Mouse (Mus musculus): Measurements from ENCODE around the gene Pdlim7. TPM values are rescaled to one million over a fixed set of nuclear protein-coding genes. Genes with fewer than 3 reads are reported as not detected.
A peak's percentile ranks its signal among the peaks of the same experiment; 100 is the strongest.

Gene Pdlim7
- total and polyA plus RNA-seq, 3 experiments: 46.9 to 98.2 (median 54.0) TPM

- H3K27ac ChIP-seq: no peak overlapping the region
- 92% methylated on average over 15 of the region's 15 CpGs for WGBS
- no peak overlapping the region for H3K9ac ChIP-seq (ENCODE audit: low read depth, low read length)
- no peak for TF ChIP-seq POLR2A (IDR thresholded peaks at IDR 0.05; ENCODE audit: insufficient read depth, low read depth, low read length)
- no peak for TF ChIP-seq CTCF (IDR thresholded peaks at IDR 0.05)
- TF ChIP-seq EP300 (IDR thresholded peaks at IDR 0.05; ENCODE audit: insufficient read depth, low read depth, low read length): no peak
- no peaks in the 10 kb centered on the region for H3K27me3 ChIP-seq (ENCODE audit: control insufficient read depth, insufficient read depth, low read length)
- H3K79me2 ChIP-seq (replicated peaks; ENCODE audit: control insufficient read depth, insufficient read depth, low read length): no peaks in the 10 kb centered on the region; the same call in 1 of the 2 replicates
- H3K4me1 ChIP-seq (ENCODE audit: control insufficient read depth, insufficient read depth, low read length): peaks cover 3% of the 10 kb centered on the region
- no peaks in the 10 kb centered on the region for H3K36me3 ChIP-seq (ENCODE audit: control insufficient read depth, insufficient read depth, low read length)
- intact Hi-C loops (cut with DNase I): loop anchor here (5.0 kb wide), 1 partner anchor 1068 kb away; the partner anchor contains the start of gene Thoc3
- DNase-seq: no peak
- peak overlapping the region; percentile 78; the same call in 1 of the 2 replicates for H3K4me3 ChIP-seq
Observed at GRCm38 (mm10) chr13:55535191-55535590, 21.7 kb upstream of the Pdlim7 start.

GRCm38 (mm10) chr13:55529198-55529915 is 15.9 kb upstream of the Pdlim7 start, which contains the start of gene Dok3:
Gene Dok3 (minus strand): TSS chr13:55529296.
- peak; percentile 22 to 42 for DNase-seq
- peaks cover 1% of the 10 kb centered on the region; the same call in 1 of the 2 replicates for H3K4me1 ChIP-seq (ENCODE audit: control insufficient read depth, insufficient read depth, low read length)
- TF ChIP-seq EP300 (IDR thresholded peaks at IDR 0.05; ENCODE audit: insufficient read depth, low read depth, low read length) (no peak), POLR2A (IDR thresholded peaks at IDR 0.05; ENCODE audit: insufficient read depth, low read depth, low read length) (no peak), CTCF (IDR thresholded peaks at IDR 0.05) (no peak)
- H3K27me3 ChIP-seq (ENCODE audit: control insufficient read depth, insufficient read depth, low read length): no peaks in the 10 kb centered on the region
- no peak within 1 kb of the TSS for H3K4me3 ChIP-seq
- no peak within 1 kb of the TSS for H3K9ac ChIP-seq (ENCODE audit: low read depth, low read length)
- intact Hi-C loops (cut with DNase I): no loop called here
- H3K27ac ChIP-seq: peak within 1 kb of the TSS; percentile 38
- H3K79me2 ChIP-seq (replicated peaks; ENCODE audit: control insufficient read depth, insufficient read depth, low read length): no peaks in the 10 kb centered on the region
- WGBS: 65% methylated on average over 8 of the region's 8 CpGs
- no peaks in the 10 kb centered on the region for H3K36me3 ChIP-seq (ENCODE audit: control insufficient read depth, insufficient read depth, low read length)

- Histone ChIP-seq H3K27ac (peak overlapping the region; percentile 38), H3K79me2 (replicated peaks; ENCODE audit: control insufficient read depth, insufficient read depth, low read length) (no peaks in the 10 kb centered on the region), H3K4me3 (no peak overlapping the region), H3K9ac (ENCODE audit: low read depth, low read length) (no peak overlapping the region), H3K4me1 (ENCODE audit: control insufficient read depth, insufficient read depth, low read length) (peaks cover 5% of the 10 kb centered on the region), H3K36me3 (ENCODE audit: control insufficient read depth, insufficient read depth, low read length) (no peaks in the 10 kb centered on the region), H3K27me3 (ENCODE audit: control insufficient read depth, insufficient read depth, low read length) (no peaks in the 10 kb centered on the region)
- 56% methylated on average over 18 of the region's 18 CpGs for WGBS
- TF ChIP-seq CTCF (IDR thresholded peaks at IDR 0.05) (no peak), POLR2A (IDR thresholded peaks at IDR 0.05; ENCODE audit: insufficient read depth, low read depth, low read length) (0 out of 2 replicates have a peak, but pooled peaks have one; percentile 23)
- intact Hi-C loops (cut with DNase I): no loop called here
- DNase-seq: peak; percentile 41 to 59
Observed at GRCm38 (mm10) chr13:55527834-55528772, 14.6 kb upstream of the Pdlim7 start.

DNA sequence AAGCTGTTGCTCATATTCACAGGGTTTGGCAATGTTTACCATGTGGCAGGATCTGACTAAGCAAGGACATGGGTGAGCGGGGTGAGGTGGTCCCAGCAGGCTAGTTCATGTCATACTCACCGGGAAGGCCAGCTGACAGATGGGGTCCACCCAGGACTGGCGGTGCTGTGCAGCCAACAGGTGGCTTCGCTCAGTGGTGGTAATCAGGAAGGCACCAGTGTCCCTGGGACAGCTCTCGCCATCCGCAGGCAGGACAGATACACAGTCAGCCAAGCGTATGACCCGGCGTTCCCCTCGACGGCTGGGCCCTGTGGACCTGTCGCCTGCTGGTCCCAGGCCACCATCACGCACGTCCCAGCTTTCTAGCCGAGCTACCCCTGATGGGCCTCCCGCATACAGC is 13.7 kb upstream of the Pdlim7 start:
- 77% methylated on average over 16 of the region's 16 CpGs for WGBS
- peak overlapping the region; percentile 5; the same call in 1 of the 2 replicates for H3K9ac ChIP-seq (ENCODE audit: low read depth, low read length)
- no peak overlapping the region for H3K27ac ChIP-seq
- no peaks in the 10 kb centered on the region for H3K79me2 ChIP-seq (replicated peaks; ENCODE audit: control insufficient read depth, insufficient read depth, low read length)
- no peak overlapping the region for H3K4me3 ChIP-seq
- TF ChIP-seq CTCF (IDR thresholded peaks at IDR 0.05) (no peak), EP300 (IDR thresholded peaks at IDR 0.05; ENCODE audit: insufficient read depth, low read depth, low read length) (no peak), POLR2A (IDR thresholded peaks at IDR 0.05; ENCODE audit: insufficient read depth, low read depth, low read length) (no peak)
- intact Hi-C loops (cut with DNase I): no loop called here
- peaks cover 9% of the 10 kb centered on the region for H3K4me1 ChIP-seq (ENCODE audit: control insufficient read depth, insufficient read depth, low read length)
- peak in 1 of 2 experiments; percentile 20 for DNase-seq
- H3K36me3 ChIP-seq (ENCODE audit: control insufficient read depth, insufficient read depth, low read length): no peaks in the 10 kb centered on the region
- no peaks in the 10 kb centered on the region for H3K27me3 ChIP-seq (ENCODE audit: control insufficient read depth, insufficient read depth, low read length)

GRCm38 (mm10) chr13:55525733-55526553 is 12.5 kb upstream of the Pdlim7 start:
- TF ChIP-seq EP300 (IDR thresholded peaks at IDR 0.05; ENCODE audit: insufficient read depth, low read depth, low read length) (no peak), POLR2A (IDR thresholded peaks at IDR 0.05; ENCODE audit: insufficient read depth, low read depth, low read length) (no peak), CTCF (IDR thresholded peaks at IDR 0.05) (no peak)

More at GRCm38 (mm10) chr13:55525733-55526553, 12.5 kb upstream of the Pdlim7 start:
- no peaks in the 10 kb centered on the region for H3K36me3 ChIP-seq (ENCODE audit: control insufficient read depth, insufficient read depth, low read length)
- peaks cover 11% of the 10 kb centered on the region for H3K4me1 ChIP-seq (ENCODE audit: control insufficient read depth, insufficient read depth, low read length)
- H3K79me2 ChIP-seq (replicated peaks; ENCODE audit: control insufficient read depth, insufficient read depth, low read length): no peaks in the 10 kb centered on the region
- intact Hi-C loops (cut with DNase I): no loop called here
- H3K9ac ChIP-seq (ENCODE audit: low read depth, low read length): no peak overlapping the region
- WGBS: 62% methylated on average over 16 of the region's 16 CpGs
- peak in 1 of 2 experiments; percentile 14 for DNase-seq
- no peak overlapping the region for H3K27ac ChIP-seq
- H3K27me3 ChIP-seq (ENCODE audit: control insufficient read depth, insufficient read depth, low read length): no peaks in the 10 kb centered on the region
- no peak overlapping the region for H3K4me3 ChIP-seq

Measured in heart, adult 2 months (tissue).